Mouse (Mus musculus) bone marrow, adult 2 months (tissue): ENCODE results near the gene Lgi4.

ENCODE experiments used
- CTCF ChIP-seq: fragments of 200-500 bp; IDR thresholded peaks from 2 replicates; pipeline ENCODE4 v1.5.1; 2011; ENCODE audit warnings: low read length, control low read depth; ENCODE audit not compliant: control insufficient read depth, insufficient read depth
- POLR2A ChIP-seq: fragments of 200-500 bp; IDR thresholded peaks from 2 replicates; pipeline ENCODE4 v1.6.1; 2011; ENCODE audit warnings: low read depth, mild to moderate bottlenecking, control low read depth, low read length, borderline replicate concordance; ENCODE audit not compliant: control insufficient read depth

GRCm38 (mm10) chr7:31109796-31110195 lies 50.7 kb downstream of the Lgi4 start:
- TF ChIP-seq CTCF: no peak
- no peak for TF ChIP-seq POLR2A
